Mouse (Mus musculus) liver, embryonic 11.5 days (tissue): ENCODE data around the gene Eln. TPM values are rescaled to one million over a fixed set of nuclear protein-coding genes. Genes with fewer than 3 reads are reported as not detected.

Source experiments
- ATAC-seq: fragments of 200-750 bp; cut with Nextera tagmentation; replicated peaks from 2 replicates; pipeline ENCODE4 v1.8.0; 2017; ENCODE audit warnings: moderate number of reproducible peaks, mild to moderate bottlenecking, moderate TSS enrichment, moderate library complexity; ENCODE audit not compliant: low FRiP score
- DNase-seq: peaks from one replicate; pipeline ENCODE4 v3.0.0-alpha.2; 2017; ENCODE audit warnings: low spot score
- H3K27ac ChIP-seq: fragments of 300-500 bp; sonication (generic); 2 replicates; pipeline ENCODE4 v1.5.1; 2014; ENCODE audit warnings: mild to moderate bottlenecking, low read depth, low read length, control low read depth
- H3K27me3 ChIP-seq: fragments of 300-500 bp; sonication (generic); replicated peaks from 2 replicates; pipeline ENCODE4 v1.6.1; 2014; ENCODE audit warnings: low read length, mixed read lengths; ENCODE audit not compliant: control insufficient read depth, insufficient read depth
- H3K36me3 ChIP-seq: fragments of 300-500 bp; sonication (generic); 2 replicates; pipeline ENCODE4 v1.6.1; 2014; ENCODE audit warnings: mild to moderate bottlenecking, low read length, moderate library complexity, mixed read lengths; ENCODE audit not compliant: control insufficient read depth, insufficient read depth
- H3K4me1 ChIP-seq: fragments of 300-500 bp; sonication (generic); replicated peaks from 2 replicates; pipeline ENCODE4 v1.6.1; 2014; ENCODE audit warnings: low read length, mixed read lengths; ENCODE audit not compliant: control insufficient read depth, insufficient read depth
- H3K4me2 ChIP-seq: fragments of 300-500 bp; sonication (generic); 2 replicates; pipeline ENCODE4 v1.6.1; 2014; ENCODE audit warnings: mild to moderate bottlenecking, control low read depth, moderate library complexity
- H3K4me3 ChIP-seq: fragments of 300-500 bp; sonication (generic); 2 replicates; pipeline ENCODE4 v1.5.1; 2014; ENCODE audit warnings: low read depth, low read length, control low read depth
- H3K9ac ChIP-seq: fragments of 300-500 bp; sonication (generic); 2 replicates; pipeline ENCODE4 v1.6.1; 2014; ENCODE audit warnings: low read depth, low read length, control low read depth
- H3K9me3 ChIP-seq: fragments of 300-500 bp; sonication (generic); 2 replicates; pipeline ENCODE4 v1.6.1; 2016; ENCODE audit warnings: low read length, inconsistent platforms, mixed read lengths; ENCODE audit not compliant: control insufficient read depth
- WGBS: fragments of 180-500 bp; shearing (Covaris S2); extraction: QIAGEN DNeasy Blood & Tissue Kit; methylation state at CpG from one replicate; pipeline ENCODE4 v1.1.7; 2014; 5-methylcytosine and 5-hydroxymethylcytosine counted together
- polyA plus RNA-seq: library from polyadenylated mRNA; unstranded; fragments of >200 nt; fragmentation: Nextera tagmentation; extraction: Ambion mirVana; gene quantifications from 2 replicates; pipeline ENCODE4 v1.2.1, GENCODE M21; 2014

The Eln gene
- polyA plus RNA-seq, 1 experiment from 2014 or later: 4.4 TPM

- no peaks in the 10 kb centered on the region for H3K36me3 ChIP-seq
- H3K4me3 ChIP-seq: no peak overlapping the region
- no peaks in the 10 kb centered on the region for H3K27me3 ChIP-seq
- 83% methylated on average over 12 of the region's 12 CpGs for WGBS
- no peaks in the 10 kb centered on the region; the same call in 1 of the 2 replicates for H3K4me1 ChIP-seq
- DNase-seq (no peak), ATAC-seq (no peak)
- H3K9me3 ChIP-seq: no peaks in the 10 kb centered on the region
- H3K4me2 ChIP-seq: no peak overlapping the region
- no peak overlapping the region for H3K27ac ChIP-seq
- no peak overlapping the region for H3K9ac ChIP-seq
These were observed 25.4 kb upstream of the Eln start for GRCm38 (mm10) chr5:134772522-134772921.

GRCm38 (mm10) chr5:134771750-134772149 lies 24.6 kb upstream of the Eln start:
- Histone ChIP-seq H3K4me1 (no peaks in the 10 kb centered on the region; the same call in 1 of the 2 replicates), H3K9me3 (no peaks in the 10 kb centered on the region), H3K4me2 (no peak overlapping the region), H3K4me3 (no peak overlapping the region), H3K36me3 (no peaks in the 10 kb centered on the region), H3K9ac (no peak overlapping the region), H3K27me3 (no peaks in the 10 kb centered on the region), H3K27ac (no peak overlapping the region)
- ATAC-seq (no peak), DNase-seq (no peak)
- WGBS: 70% methylated on average over 3 of the region's 3 CpGs

- Histone ChIP-seq H3K9ac (no peak overlapping the region), H3K4me3 (no peak overlapping the region), H3K4me2 (no peak overlapping the region), H3K9me3 (no peaks in the 10 kb centered on the region), H3K27me3 (no peaks in the 10 kb centered on the region), H3K4me1 (no peaks in the 10 kb centered on the region; the same call in 1 of the 2 replicates), H3K36me3 (no peaks in the 10 kb centered on the region), H3K27ac (no peak overlapping the region)
- DNase-seq (no peak), ATAC-seq (no peak)
- WGBS: 28% methylated on average over 7 of the region's 7 CpGs
These were observed 22.1 kb upstream of the Eln start for GRCm38 (mm10) chr5:134769181-134769580.

- H3K27me3 ChIP-seq: no peaks in the 10 kb centered on the region
- H3K9me3 ChIP-seq: no peaks in the 10 kb centered on the region
- H3K4me1 ChIP-seq: no peaks in the 10 kb centered on the region; the same call in 1 of the 2 replicates
- H3K27ac ChIP-seq: no peak overlapping the region
- H3K4me3 ChIP-seq: no peak overlapping the region
- H3K4me2 ChIP-seq: no peak overlapping the region
- 74% methylated on average over 16 of the region's 16 CpGs for WGBS
- ATAC-seq (no peak), DNase-seq (no peak)
- no peaks in the 10 kb centered on the region for H3K36me3 ChIP-seq
- no peak overlapping the region for H3K9ac ChIP-seq
These were observed 18.3 kb upstream of the Eln start for GRCm38 (mm10) chr5:134765441-134765840.

- DNase-seq (no peak), ATAC-seq (no peak)
- Histone ChIP-seq H3K27me3 (no peaks in the 10 kb centered on the region), H3K4me2 (no peak overlapping the region), H3K4me3 (no peak overlapping the region), H3K9me3 (no peaks in the 10 kb centered on the region), H3K27ac (no peak overlapping the region), H3K36me3 (no peaks in the 10 kb centered on the region), H3K9ac (no peak overlapping the region), H3K4me1 (no peaks in the 10 kb centered on the region)
- WGBS: 85% methylated on average over 9 of the region's 9 CpGs
These were observed 16.2 kb upstream of the Eln start for GRCm38 (mm10) chr5:134763326-134763725.

GRCm38 (mm10) chr5:134761409-134762124 lies 14.4 kb upstream of the Eln start:
- H3K4me1 ChIP-seq: no peaks in the 10 kb centered on the region
- H3K4me3 ChIP-seq: no peak overlapping the region
- WGBS: 70% methylated on average over 18 of the region's 18 CpGs
- H3K27me3 ChIP-seq: no peaks in the 10 kb centered on the region
- H3K9ac ChIP-seq: no peak overlapping the region
- ATAC-seq: no peak
- H3K4me2 ChIP-seq: no peak overlapping the region
- no peak overlapping the region for H3K27ac ChIP-seq
- DNase-seq: no peak
- H3K36me3 ChIP-seq: no peaks in the 10 kb centered on the region
- H3K9me3 ChIP-seq: no peaks in the 10 kb centered on the region

GRCm38 (mm10) chr5:134756031-134756430 lies 8.9 kb upstream of the Eln start:
- no peak for ATAC-seq
- H3K4me2 ChIP-seq: no peak overlapping the region
- no peaks in the 10 kb centered on the region for H3K4me1 ChIP-seq
- H3K4me3 ChIP-seq: no peak overlapping the region
- H3K9me3 ChIP-seq: no peaks in the 10 kb centered on the region
- 0 out of 2 replicates have a peak, but pooled peaks cover 5% of the 10 kb centered on the region for H3K27me3 ChIP-seq
- DNase-seq: no peak
- WGBS: 23% methylated on average over 13 of the region's 13 CpGs
- H3K27ac ChIP-seq: no peak overlapping the region
- no peaks in the 10 kb centered on the region for H3K36me3 ChIP-seq
- H3K9ac ChIP-seq: no peak overlapping the region

- no peaks in the 10 kb centered on the region for H3K4me1 ChIP-seq
- ATAC-seq (no peak), DNase-seq (no peak)
- H3K9ac ChIP-seq: no peak overlapping the region
- 49% methylated on average over 10 of the region's 10 CpGs for WGBS
- no peaks in the 10 kb centered on the region for H3K36me3 ChIP-seq
- H3K4me3 ChIP-seq: no peak overlapping the region
- no peak overlapping the region for H3K4me2 ChIP-seq
- 0 out of 2 replicates have a peak, but pooled peaks cover 5% of the 10 kb centered on the region for H3K27me3 ChIP-seq
- no peak overlapping the region for H3K27ac ChIP-seq
- no peaks in the 10 kb centered on the region for H3K9me3 ChIP-seq
These were observed 7.0 kb upstream of the Eln start for GRCm38 (mm10) chr5:134754096-134754495.

- ATAC-seq: no peak
- Histone ChIP-seq H3K4me3 (no peak overlapping the region), H3K9ac (no peak overlapping the region), H3K36me3 (no peaks in the 10 kb centered on the region), H3K9me3 (no peaks in the 10 kb centered on the region), H3K4me1 (no peaks in the 10 kb centered on the region), H3K27ac (no peak overlapping the region), H3K27me3 (peaks cover 16% of the 10 kb centered on the region), H3K4me2 (no peak overlapping the region)
- 77% methylated on average over 7 of the region's 7 CpGs for WGBS
- DNase-seq: no peak
These were observed 3.3 kb upstream of the Eln start for GRCm38 (mm10) chr5:134750469-134750868.
